Mouse (Mus musculus): Measurements from ENCODE around the gene Mab21l3. TPM values are rescaled to one million over a fixed set of nuclear protein-coding genes. Genes with fewer than 3 reads are reported as not detected.

Gene Mab21l3
- total RNA-seq, 2 experiments from 2014 or later, result 0.14 TPM; not detected in 1

Other genes starting within 250 kb of the Mab21l3 start
- 100 to 1,000 TPM; 496 to 507 TPM for gene Atp1a1, start 244.3 kb downstream of the Mab21l3 start, total RNA-seq (2021)
- 1 to 10 TPM; 8.6 to 9.8 TPM for gene Slc22a15, start 75.5 kb upstream of the Mab21l3 start, total RNA-seq (2021)
- gene Nhlh2, start 161.1 kb upstream of the Mab21l3 start, total RNA-seq (2021), result 1 to 10 TPM; 1.7 to 2.1 TPM
- 1 to 10 TPM in 1 of 2 experiments, under 1 TPM in 1; 0.91 to 1.3 TPM for gene Casq2, start 237.5 kb upstream of the Mab21l3 start, total RNA-seq (2021)

All from layer of hippocampus, postnatal 25 days (tissue).